Mouse (Mus musculus) telencephalon, adult 2 months (tissue): Measurements from ENCODE around the gene Ring1.
"Not testable (repeated sequence)": the region's sequence is repeated elsewhere in the genome, so short reads cannot be mapped to it uniquely, and the experiment has no call there.

Experiments used
- DNase-seq: peaks from one replicate; pipeline ENCODE4 v3.0.0-alpha.2; 2011; ENCODE audit warnings: low read depth, low spot score

The Ring1 gene

GRCm38 (mm10) chr17:34028501-34029149 is 4.1 kb upstream of the Ring1 start:
- DNase-seq = no peak

- DNase-seq = peak; percentile 80
Measured at GRCm38 (mm10) chr17:34027656-34028223, 3.3 kb upstream of the Ring1 start, which contains the start of gene H2-Ke6. Gene H2-Ke6, minus strand, starts transcription at chr17:34028060.

- DNase-seq = no peak
Measured at GRCm38 (mm10) chr17:34026917-34027655, 2.6 kb upstream of the Ring1 start.

- no peak for DNase-seq
Measured at GRCm38 (mm10) chr17:34026221-34026620, 1.7 kb upstream of the Ring1 start.

GRCm38 (mm10) chr17:34025756-34026151 is 1.3 kb upstream of the Ring1 start:
- DNase-seq = no peak

GRCm38 (mm10) chr17:34024861-34025755 is 628 bp upstream of the Ring1 start:
- DNase-seq = no peak

GRCm38 (mm10) chr17:34023678-34024077 is 802 bp downstream of the Ring1 start:
- no peak for DNase-seq

GRCm38 (mm10) chr17:34022987-34023386 is 1.5 kb downstream of the Ring1 start:
- DNase-seq = no peak

- no peak for DNase-seq
Measured at GRCm38 (mm10) chr17:34022414-34022783, 2.1 kb downstream of the Ring1 start.

- DNase-seq = no peak
Measured at GRCm38 (mm10) chr17:34021539-34022413, 2.7 kb downstream of the Ring1 start.

- no peak for DNase-seq
Measured at GRCm38 (mm10) chr17:34013436-34013835, 11.0 kb downstream of the Ring1 start.

GRCm38 (mm10) chr17:34010156-34010555 is 14.3 kb downstream of the Ring1 start:
- no peak for DNase-seq

- DNase-seq = no peak
Measured at GRCm38 (mm10) chr17:34006570-34006969, 17.9 kb downstream of the Ring1 start.

GRCm38 (mm10) chr17:34003426-34003825 is 21.1 kb downstream of the Ring1 start:
- no peak for DNase-seq

- not testable (repeated sequence) for DNase-seq
Measured at GRCm38 (mm10) chr17:34000796-34001195, 23.7 kb downstream of the Ring1 start.

- DNase-seq = no peak
Measured at GRCm38 (mm10) chr17:34000150-34000537, 24.3 kb downstream of the Ring1 start, which contains the start of gene H2-K1. Gene H2-K1, minus strand, starts transcription at chr17:34000347.

GRCm38 (mm10) chr17:33999341-34000149 is 24.9 kb downstream of the Ring1 start:
- no peak for DNase-seq

GRCm38 (mm10) chr17:33998697-33999096 is 25.8 kb downstream of the Ring1 start:
- not testable (repeated sequence) for DNase-seq

GRCm38 (mm10) chr17:33997025-33997424 is 27.5 kb downstream of the Ring1 start:
- not testable (repeated sequence) for DNase-seq

GRCm38 (mm10) chr17:33995651-33996050 is 28.8 kb downstream of the Ring1 start:
- no peak for DNase-seq
